Mouse (Mus musculus): Measurements from ENCODE around the gene Nkx2-5. TPM values are rescaled to one million over a fixed set of nuclear protein-coding genes. Genes with fewer than 3 reads are reported as not detected.

The Nkx2-5 gene
- polyA plus RNA-seq, 1 experiment, result not detected

DNA sequence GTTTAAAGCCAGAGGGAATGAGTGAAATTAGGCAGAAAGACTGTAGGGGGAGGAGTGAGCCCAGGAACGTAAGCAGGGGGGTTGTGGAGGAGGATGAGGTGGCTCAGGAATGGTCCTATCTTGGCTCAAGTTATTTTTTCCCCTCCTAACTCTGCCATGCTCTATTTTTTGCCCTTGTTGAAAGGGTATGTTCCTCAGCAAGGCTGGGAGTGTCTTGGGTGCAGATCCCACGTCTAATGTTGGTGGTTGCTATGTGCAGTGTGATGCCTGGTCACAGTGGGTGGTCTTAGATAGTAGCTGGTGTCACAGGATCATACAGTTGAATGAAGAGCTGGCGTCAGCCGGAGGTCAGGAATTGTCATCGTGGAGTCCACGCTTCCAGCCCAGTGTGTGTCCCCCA, 20.3 kb upstream of the Nkx2-5 start:
- H3K27ac ChIP-seq (replicated peaks; ENCODE audit: low read depth, low read length), result no peak overlapping the region

GRCm38 (mm10) chr17:26864343-26864742, 19.5 kb upstream of the Nkx2-5 start:
- Histone ChIP-seq H3K4me1 (ENCODE audit: control insufficient read depth, insufficient read depth, insufficient read length, low read length) (no peaks in the 10 kb centered on the region), H3K27ac (replicated peaks; ENCODE audit: low read depth, low read length) (no peak overlapping the region), H3K4me3 (ENCODE audit: insufficient read depth, low read depth, low read length) (no peak overlapping the region)

More for the DNA sequence above, 20.3 kb upstream of the Nkx2-5 start:
- Histone ChIP-seq H3K4me1 (ENCODE audit: control insufficient read depth, insufficient read depth, insufficient read length, low read length) (no peaks in the 10 kb centered on the region), H3K4me3 (ENCODE audit: insufficient read depth, low read depth, low read length) (no peak overlapping the region)

GRCm38 (mm10) chr17:26861793-26862192, 17.0 kb upstream of the Nkx2-5 start:
- H3K4me3 ChIP-seq (ENCODE audit: insufficient read depth, low read depth, low read length), result no peak overlapping the region
- no peaks in the 10 kb centered on the region for H3K4me1 ChIP-seq (ENCODE audit: control insufficient read depth, insufficient read depth, insufficient read length, low read length)
- H3K27ac ChIP-seq (replicated peaks; ENCODE audit: low read depth, low read length), result no peak overlapping the region

DNA sequence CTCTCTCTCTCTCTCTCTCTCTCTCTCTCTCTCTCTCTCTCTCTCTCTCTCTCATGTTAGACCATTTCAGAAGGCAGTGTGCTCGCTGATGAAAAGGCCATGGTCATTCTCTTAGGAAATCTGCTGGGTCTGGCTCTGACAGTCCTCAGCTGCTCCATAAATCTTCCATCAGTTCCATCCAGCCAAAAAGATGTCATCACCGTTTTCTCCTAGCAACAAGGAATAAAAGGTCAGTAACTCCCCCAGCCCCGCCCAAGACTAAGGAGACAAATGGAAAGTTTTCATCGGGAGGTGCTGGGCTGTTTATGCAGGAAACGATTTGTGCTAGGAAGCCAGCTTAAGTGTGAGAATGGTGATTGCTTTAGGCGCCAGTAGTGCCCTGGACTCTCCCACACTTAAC, 16.6 kb upstream of the Nkx2-5 start:
- H3K27ac ChIP-seq (replicated peaks; ENCODE audit: low read depth, low read length), result no peak overlapping the region

GRCm38 (mm10) chr17:26860906-26861305, 16.1 kb upstream of the Nkx2-5 start:
- H3K4me3 ChIP-seq (ENCODE audit: insufficient read depth, low read depth, low read length), result no peak overlapping the region
- H3K4me1 ChIP-seq (ENCODE audit: control insufficient read depth, insufficient read depth, insufficient read length, low read length), result no peaks in the 10 kb centered on the region
- H3K27ac ChIP-seq (replicated peaks; ENCODE audit: low read depth, low read length), result no peak overlapping the region

More for the DNA sequence above, 16.6 kb upstream of the Nkx2-5 start:
- Histone ChIP-seq H3K4me3 (ENCODE audit: insufficient read depth, low read depth, low read length) (no peak overlapping the region), H3K4me1 (ENCODE audit: control insufficient read depth, insufficient read depth, insufficient read length, low read length) (no peaks in the 10 kb centered on the region)

GRCm38 (mm10) chr17:26852262-26852661, 7.5 kb upstream of the Nkx2-5 start:
- H3K27ac ChIP-seq (replicated peaks; ENCODE audit: low read depth, low read length), result no peak overlapping the region

GRCm38 (mm10) chr17:26851136-26851460, 6.3 kb upstream of the Nkx2-5 start:
- H3K4me1 ChIP-seq (ENCODE audit: control insufficient read depth, insufficient read depth, insufficient read length, low read length), result peaks cover 7% of the 10 kb centered on the region; the same call in 1 of the 2 replicates
- H3K4me3 ChIP-seq (ENCODE audit: insufficient read depth, low read depth, low read length), result no peak overlapping the region
- no peak overlapping the region for H3K27ac ChIP-seq (replicated peaks; ENCODE audit: low read depth, low read length)

More at GRCm38 (mm10) chr17:26852262-26852661, 7.5 kb upstream of the Nkx2-5 start:
- H3K4me1 ChIP-seq (ENCODE audit: control insufficient read depth, insufficient read depth, insufficient read length, low read length), result peaks cover 7% of the 10 kb centered on the region; the same call in 1 of the 2 replicates
- no peak overlapping the region for H3K4me3 ChIP-seq (ENCODE audit: insufficient read depth, low read depth, low read length)

GRCm38 (mm10) chr17:26850358-26851135, 5.7 kb upstream of the Nkx2-5 start:
- Histone ChIP-seq H3K27ac (replicated peaks; ENCODE audit: low read depth, low read length) (no peak overlapping the region), H3K4me3 (ENCODE audit: insufficient read depth, low read depth, low read length) (peak overlapping the region; percentile 34)

GRCm38 (mm10) chr17:26849746-26850357, 5.0 kb upstream of the Nkx2-5 start:
- peaks cover 7% of the 10 kb centered on the region; the same call in 1 of the 2 replicates for H3K4me1 ChIP-seq (ENCODE audit: control insufficient read depth, insufficient read depth, insufficient read length, low read length)
- H3K27ac ChIP-seq (replicated peaks; ENCODE audit: low read depth, low read length), result no peak overlapping the region
- peak overlapping the region; percentile 34 for H3K4me3 ChIP-seq (ENCODE audit: insufficient read depth, low read depth, low read length)

More at GRCm38 (mm10) chr17:26850358-26851135, 5.7 kb upstream of the Nkx2-5 start:
- peaks cover 7% of the 10 kb centered on the region; the same call in 1 of the 2 replicates for H3K4me1 ChIP-seq (ENCODE audit: control insufficient read depth, insufficient read depth, insufficient read length, low read length)

DNA sequence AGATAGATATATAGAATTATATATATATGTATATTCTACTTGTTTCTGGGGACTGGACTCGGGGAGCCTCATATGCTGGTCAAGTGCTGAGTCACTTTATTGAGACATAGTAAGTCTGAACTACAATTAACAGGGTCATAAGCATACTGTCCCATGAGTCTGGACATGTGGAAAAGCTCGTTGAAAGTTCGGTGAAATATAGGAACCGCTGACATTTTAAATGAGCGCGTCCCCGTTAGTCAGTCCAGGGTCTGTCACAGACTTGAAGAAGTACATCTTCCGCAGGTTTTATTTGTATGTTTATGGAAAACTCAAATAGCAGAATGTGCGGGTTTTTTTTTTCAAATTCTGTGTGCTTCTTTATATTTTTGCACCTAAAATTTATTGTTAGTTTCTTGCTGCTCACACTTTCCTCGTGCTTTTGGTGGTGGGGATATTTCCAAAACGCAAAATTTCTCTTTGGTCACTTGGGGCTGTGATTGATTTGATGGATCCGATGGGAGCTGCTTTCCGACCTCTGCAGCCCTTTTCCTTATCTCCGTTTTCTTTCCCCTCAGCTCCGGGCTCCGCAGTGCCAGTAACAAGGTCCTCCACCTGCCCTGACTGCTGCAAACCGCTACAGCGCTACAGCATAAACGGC, 4.4 kb upstream of the Nkx2-5 start:
- Histone ChIP-seq H3K4me1 (ENCODE audit: control insufficient read depth, insufficient read depth, insufficient read length, low read length) (peaks cover 7% of the 10 kb centered on the region; the same call in 1 of the 2 replicates), H3K4me3 (ENCODE audit: insufficient read depth, low read depth, low read length) (peak overlapping the region; percentile 34), H3K27ac (replicated peaks; ENCODE audit: low read depth, low read length) (no peak overlapping the region)

- H3K27ac ChIP-seq (replicated peaks; ENCODE audit: low read depth, low read length), result no peak overlapping the region
- peaks cover 7% of the 10 kb centered on the region; the same call in 1 of the 2 replicates for H3K4me1 ChIP-seq (ENCODE audit: control insufficient read depth, insufficient read depth, insufficient read length, low read length)
- H3K4me3 ChIP-seq (ENCODE audit: insufficient read depth, low read depth, low read length), result no peak overlapping the region
Observed at GRCm38 (mm10) chr17:26848236-26848635, 3.4 kb upstream of the Nkx2-5 start.

- Histone ChIP-seq H3K27ac (replicated peaks; ENCODE audit: low read depth, low read length) (no peak overlapping the region), H3K4me1 (ENCODE audit: control insufficient read depth, insufficient read depth, insufficient read length, low read length) (peaks cover 7% of the 10 kb centered on the region; the same call in 1 of the 2 replicates), H3K4me3 (ENCODE audit: insufficient read depth, low read depth, low read length) (no peak overlapping the region)
Observed at GRCm38 (mm10) chr17:26847801-26848200, 3.0 kb upstream of the Nkx2-5 start.

GRCm38 (mm10) chr17:26846411-26846810, 1.6 kb upstream of the Nkx2-5 start:
- H3K4me1 ChIP-seq (ENCODE audit: control insufficient read depth, insufficient read depth, insufficient read length, low read length), result peaks cover 7% of the 10 kb centered on the region; the same call in 1 of the 2 replicates
- no peak overlapping the region for H3K27ac ChIP-seq (replicated peaks; ENCODE audit: low read depth, low read length)
- no peak overlapping the region for H3K4me3 ChIP-seq (ENCODE audit: insufficient read depth, low read depth, low read length)

GRCm38 (mm10) chr17:26845149-26846050, 591 bp upstream of the Nkx2-5 start:
- Histone ChIP-seq H3K27ac (replicated peaks; ENCODE audit: low read depth, low read length) (no peak overlapping the region), H3K4me3 (ENCODE audit: insufficient read depth, low read depth, low read length) (no peak overlapping the region), H3K4me1 (ENCODE audit: control insufficient read depth, insufficient read depth, insufficient read length, low read length) (peaks cover 7% of the 10 kb centered on the region; the same call in 1 of the 2 replicates)
